Mouse (Mus musculus) lung, postnatal 0 days (tissue): ENCODE measurements around the gene Pla2g4e.

Experiments
- CTCF ChIP-seq: IDR thresholded peaks from 2 replicates; pipeline ENCODE4 v1.5.1; 2016; ENCODE audit warnings: antibody characterized with exemption, mild to moderate bottlenecking
- EP300 ChIP-seq: IDR thresholded peaks from 2 replicates; pipeline ENCODE4 v1.6.1; 2016; ENCODE audit warnings: antibody characterized with exemption, mild to moderate bottlenecking, control low read depth

GRCm38 (mm10) chr2:120262876-120263275 is 17.7 kb upstream of the Pla2g4e start:
- TF ChIP-seq CTCF: no peak
- TF ChIP-seq EP300: no peak
